Mouse (Mus musculus): Measurements from ENCODE around the gene Ceacam1.

DNA sequence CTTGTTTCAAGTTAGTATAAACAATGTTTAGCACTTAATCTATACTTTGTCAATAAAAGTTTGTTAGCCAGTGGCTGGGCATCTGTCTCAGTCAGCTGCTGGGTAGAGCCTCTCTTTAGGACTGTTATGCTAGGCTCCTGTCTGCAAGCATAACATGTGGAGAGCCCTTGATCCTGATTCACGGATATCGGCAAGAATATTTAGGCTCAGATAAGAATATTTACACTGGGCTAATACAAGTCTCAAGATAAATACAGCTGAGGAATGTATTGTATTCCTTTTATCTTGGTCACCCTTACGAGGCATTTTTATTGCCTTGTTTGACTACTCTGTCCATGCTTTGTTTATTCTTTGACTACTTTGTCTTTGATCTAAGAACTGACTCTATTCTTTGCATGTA is 32.5 kb upstream of the Ceacam1 start:
- TF ChIP-seq CTCF (IDR thresholded peaks at IDR 0.05; ENCODE audit: control insufficient read depth, insufficient read depth, low read length) (no peak), POLR2A (IDR thresholded peaks at IDR 0.05; ENCODE audit: borderline replicate concordance, control insufficient read depth, low read depth, low read length) (no peak)

Data from bone marrow, adult 2 months (tissue).